Mouse (Mus musculus): ENCODE results near the gene Itga1.

Itga1 gene

GRCm38 (mm10) chr13:115050660-115051559 lies 50.9 kb downstream of the Itga1 start:
- no peak for DNase-seq (ENCODE audit: low spot score)

GRCm38 (mm10) chr13:115042652-115043051 lies 59.1 kb downstream of the Itga1 start:
- DNase-seq (ENCODE audit: low spot score) = no peak

DNA sequence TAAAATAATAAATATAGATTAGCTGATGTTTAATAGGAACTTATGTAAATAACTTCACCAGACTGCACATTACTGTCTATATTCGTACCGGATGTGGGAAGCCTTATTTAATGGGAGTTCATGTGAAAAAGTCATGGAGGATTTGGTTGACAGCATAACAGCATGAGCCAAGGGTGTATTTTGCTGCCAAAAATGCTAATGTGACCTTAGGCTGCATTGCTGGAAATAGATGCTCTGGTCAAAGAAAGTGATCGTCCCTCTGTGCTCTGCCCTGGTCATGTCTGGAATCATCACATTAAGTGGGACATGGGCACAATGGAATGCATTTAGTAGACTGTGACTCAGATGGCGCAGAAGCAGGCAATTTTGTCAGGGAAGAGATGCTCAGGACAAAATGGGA lies 64.5 kb downstream of the Itga1 start:
- DNase-seq (ENCODE audit: low spot score) = no peak

DNA sequence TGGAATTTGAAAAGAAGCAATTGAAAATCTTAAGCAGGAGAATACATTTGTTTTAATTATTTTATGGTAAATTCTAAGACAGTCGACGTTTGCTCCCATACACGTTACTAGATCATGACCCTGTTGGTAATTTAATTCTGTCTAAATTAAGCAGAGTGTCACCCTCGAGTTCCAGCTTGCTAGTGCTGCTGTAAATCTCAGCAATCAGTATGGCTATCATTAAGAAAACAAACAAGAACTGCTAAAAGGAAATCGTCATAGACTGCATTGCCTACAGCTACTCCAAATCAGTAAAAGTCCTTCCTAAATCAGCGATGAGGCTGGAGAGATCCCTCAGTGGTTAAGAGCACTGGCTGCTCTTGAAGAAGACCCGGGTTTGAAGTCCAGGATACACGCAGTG lies 66.4 kb downstream of the Itga1 start:
- no peak for DNase-seq (ENCODE audit: low spot score)

- no peak for DNase-seq (ENCODE audit: low spot score)
These were observed 68.6 kb downstream of the Itga1 start for GRCm38 (mm10) chr13:115033135-115033534.

DNA sequence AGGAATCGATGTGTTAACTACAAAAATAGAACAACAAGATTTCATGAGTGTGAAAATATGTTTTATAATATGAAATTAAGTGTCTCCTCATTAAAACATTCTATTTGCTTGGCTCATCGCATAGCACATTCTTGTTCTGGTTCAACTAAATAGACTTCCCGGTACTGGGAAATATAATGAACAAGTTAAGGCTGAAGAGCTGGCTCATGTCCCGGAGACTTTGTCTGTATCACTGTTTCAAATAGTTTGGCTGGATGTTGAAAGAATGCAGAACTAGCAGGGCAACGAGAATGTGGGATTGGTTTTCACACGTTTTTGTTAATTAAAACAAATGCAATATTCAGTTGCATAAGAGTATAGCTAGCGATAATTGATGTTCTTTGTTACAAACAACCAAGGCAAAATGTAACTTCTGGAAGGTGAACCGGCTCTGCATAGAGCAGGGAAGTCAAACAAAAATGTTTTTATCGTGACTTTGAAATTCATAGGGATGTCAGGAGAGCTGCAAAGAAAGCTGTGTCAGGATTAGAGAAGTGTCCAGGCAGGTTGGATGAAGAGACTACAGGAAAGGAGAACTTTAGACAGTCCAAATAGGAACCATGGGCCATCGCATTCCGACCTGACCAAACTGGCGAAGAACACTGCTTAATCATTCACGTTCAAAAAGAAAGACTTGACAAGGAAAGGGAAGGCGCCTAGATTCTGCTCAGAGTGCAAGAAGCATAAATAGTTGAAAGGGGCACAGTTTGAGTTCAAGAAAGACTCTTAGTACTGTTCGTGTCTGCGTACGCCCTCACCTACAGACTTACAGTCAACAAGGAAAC lies 70.4 kb downstream of the Itga1 start:
- DNase-seq (ENCODE audit: low spot score) = no peak

DNA sequence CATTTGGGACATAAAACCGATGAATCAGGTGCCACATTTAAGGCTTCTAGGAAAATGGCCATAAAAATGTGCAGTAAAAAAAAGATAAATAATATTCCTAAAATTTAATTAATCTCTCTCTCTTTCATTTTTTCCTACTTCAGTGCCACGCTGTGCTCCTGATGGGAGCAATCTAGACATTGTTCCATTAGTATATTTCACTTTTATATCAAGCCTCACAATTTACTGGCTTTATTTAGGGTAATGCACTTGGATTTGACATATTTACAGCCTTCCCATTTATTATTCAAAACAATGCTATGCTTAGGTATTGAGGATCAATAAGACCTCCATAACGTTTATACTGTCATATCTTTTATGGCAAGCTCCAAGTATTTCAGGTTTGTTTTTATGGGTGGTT lies 76.4 kb downstream of the Itga1 start:
- DNase-seq (ENCODE audit: low spot score) = no peak

DNA sequence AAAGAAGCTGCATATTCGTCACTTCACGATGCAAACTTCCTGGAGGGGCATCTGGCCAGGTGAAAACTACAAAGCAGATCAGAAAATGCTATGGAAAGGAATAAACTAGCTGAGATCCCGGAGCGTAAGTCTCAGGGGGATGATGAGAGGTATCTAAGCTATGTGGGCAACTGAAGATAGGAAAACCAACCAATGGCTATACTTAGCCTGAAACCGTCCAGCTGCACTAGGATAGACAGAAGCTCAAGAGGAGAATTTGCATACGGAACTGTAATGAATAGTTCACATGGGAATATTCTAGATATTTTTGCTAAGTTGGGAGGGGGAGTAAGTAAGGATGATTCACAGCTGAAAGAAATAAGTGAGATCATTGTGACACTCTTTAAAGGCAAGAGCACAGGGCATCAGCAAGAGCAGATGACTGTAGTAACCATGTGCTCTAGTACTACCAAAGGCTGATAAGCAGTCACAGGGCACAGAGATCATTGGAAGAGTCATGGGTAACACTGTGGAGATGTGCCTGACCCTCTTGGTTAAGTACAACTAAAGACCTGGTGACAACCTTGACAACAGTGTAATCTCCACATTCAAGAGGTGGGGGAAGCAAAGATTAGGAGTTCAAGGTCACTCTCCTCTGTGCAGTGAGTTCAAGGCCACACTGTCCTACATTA lies 79.5 kb downstream of the Itga1 start:
- DNase-seq (ENCODE audit: low spot score) = no peak

- DNase-seq (ENCODE audit: low spot score) = no peak
These were observed 80.4 kb downstream of the Itga1 start for GRCm38 (mm10) chr13:115021411-115021810.

GRCm38 (mm10) chr13:115020727-115021126 lies 81.0 kb downstream of the Itga1 start:
- DNase-seq (ENCODE audit: low spot score) = no peak

DNA sequence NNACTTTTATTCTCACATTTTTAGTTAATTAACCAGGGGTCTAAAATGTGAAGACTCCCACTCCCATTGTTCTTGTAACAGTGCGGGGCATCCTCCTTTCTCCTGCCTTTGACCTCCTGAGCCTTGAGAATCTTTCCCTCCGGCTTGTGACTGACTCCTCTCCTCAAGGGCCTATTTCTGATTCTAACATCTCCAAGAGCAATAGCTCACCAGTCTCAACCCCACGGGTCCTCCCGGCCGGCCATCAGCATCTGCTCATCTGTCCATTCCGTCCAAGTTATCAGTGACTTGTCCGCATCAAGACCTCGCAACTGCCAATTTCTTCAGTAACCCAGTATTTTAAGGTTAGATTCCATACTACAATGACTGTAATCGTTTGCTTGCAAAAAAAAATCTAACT lies 84.2 kb downstream of the Itga1 start:
- DNase-seq (ENCODE audit: low spot score) = no peak

- no peak for DNase-seq (ENCODE audit: low spot score)
These were observed 90.2 kb downstream of the Itga1 start for GRCm38 (mm10) chr13:115011547-115011946.

- no peak for DNase-seq (ENCODE audit: low spot score)
These were observed 95.4 kb downstream of the Itga1 start for GRCm38 (mm10) chr13:115006213-115006835.

- no peak for DNase-seq (ENCODE audit: low spot score)
These were observed 96.4 kb downstream of the Itga1 start for GRCm38 (mm10) chr13:115005342-115005741.

- DNase-seq (ENCODE audit: low spot score) = no peak
These were observed 98.2 kb downstream of the Itga1 start for GRCm38 (mm10) chr13:115003444-115004053.

- no peak for DNase-seq (ENCODE audit: low spot score)
These were observed 98.9 kb downstream of the Itga1 start for GRCm38 (mm10) chr13:115002837-115003236.

DNA sequence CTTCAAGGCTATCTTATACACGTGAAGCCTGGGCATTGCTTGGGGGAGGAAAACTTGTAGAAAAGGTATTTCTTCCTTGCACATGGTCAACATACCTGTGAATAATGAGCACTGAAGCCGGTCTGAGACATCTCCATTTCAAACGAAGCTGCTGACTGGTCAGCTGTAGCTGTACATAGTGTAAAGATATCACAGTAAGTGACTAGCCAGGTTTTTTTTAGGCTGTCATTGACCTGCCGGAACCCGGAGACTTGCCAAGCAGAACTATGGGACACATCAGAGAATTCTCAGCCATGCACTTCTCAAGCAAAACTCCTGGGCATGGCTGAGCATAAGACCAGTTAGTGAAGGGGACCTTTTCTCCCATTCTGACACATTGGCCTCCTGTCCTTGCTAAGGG lies 99.6 kb downstream of the Itga1 start:
- no peak for DNase-seq (ENCODE audit: low spot score)

DNA sequence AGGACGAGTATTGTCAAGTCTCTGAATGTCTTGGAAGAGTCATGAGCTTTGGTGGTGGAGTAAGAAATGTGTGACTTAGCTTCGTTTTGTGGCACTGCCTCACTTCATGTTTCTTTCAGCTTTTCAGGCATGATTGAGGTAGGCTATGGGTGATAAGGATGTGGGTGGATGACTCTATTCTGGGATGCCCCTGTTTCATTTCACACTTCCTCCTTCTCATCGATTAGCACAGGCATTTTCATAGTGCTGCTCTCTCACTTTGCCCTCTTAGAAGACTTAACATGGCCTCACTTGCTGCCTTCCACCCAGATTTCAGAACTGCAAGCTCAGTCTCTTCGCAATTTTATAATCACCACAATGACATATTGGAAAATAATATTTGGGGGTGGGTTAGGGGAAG lies 102.2 kb downstream of the Itga1 start:
- no peak for DNase-seq (ENCODE audit: low spot score)

DNA sequence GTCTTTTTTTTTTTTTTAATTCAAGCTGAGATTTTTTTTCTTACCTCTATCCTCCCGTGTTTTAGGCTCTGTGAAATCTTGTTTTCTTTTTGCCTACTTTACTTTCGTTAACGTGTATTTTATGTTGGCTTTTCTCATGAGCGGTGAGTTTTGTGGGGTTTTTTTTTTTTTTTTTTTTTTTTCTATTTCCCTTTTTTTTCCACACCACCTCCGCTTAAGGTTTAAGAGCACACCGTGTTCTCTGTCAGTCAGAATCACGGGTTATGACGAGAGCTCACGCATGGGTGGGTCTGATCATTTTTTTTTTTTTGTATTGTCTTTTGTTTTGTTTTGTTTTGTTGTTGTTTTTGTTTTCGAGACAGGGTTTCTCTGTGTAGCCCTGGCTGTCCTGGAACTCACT lies 103.7 kb downstream of the Itga1 start:
- no peak for DNase-seq (ENCODE audit: low spot score)

- no peak for DNase-seq (ENCODE audit: low spot score)
These were observed 109.3 kb downstream of the Itga1 start for GRCm38 (mm10) chr13:114992260-114993014.

GRCm38 (mm10) chr13:114987668-114988067 lies 114.1 kb downstream of the Itga1 start:
- no peak for DNase-seq (ENCODE audit: low spot score)

Data from ovary, postnatal 14 days (tissue).